Mouse (Mus musculus) testis, postnatal 14 days (tissue): ENCODE results near the gene Mrpl24.

Experiments used
- DNase-seq: peaks from one replicate; pipeline ENCODE4 v3.0.0; 2021; ENCODE audit warnings: low spot score

Mrpl24 gene

DNA sequence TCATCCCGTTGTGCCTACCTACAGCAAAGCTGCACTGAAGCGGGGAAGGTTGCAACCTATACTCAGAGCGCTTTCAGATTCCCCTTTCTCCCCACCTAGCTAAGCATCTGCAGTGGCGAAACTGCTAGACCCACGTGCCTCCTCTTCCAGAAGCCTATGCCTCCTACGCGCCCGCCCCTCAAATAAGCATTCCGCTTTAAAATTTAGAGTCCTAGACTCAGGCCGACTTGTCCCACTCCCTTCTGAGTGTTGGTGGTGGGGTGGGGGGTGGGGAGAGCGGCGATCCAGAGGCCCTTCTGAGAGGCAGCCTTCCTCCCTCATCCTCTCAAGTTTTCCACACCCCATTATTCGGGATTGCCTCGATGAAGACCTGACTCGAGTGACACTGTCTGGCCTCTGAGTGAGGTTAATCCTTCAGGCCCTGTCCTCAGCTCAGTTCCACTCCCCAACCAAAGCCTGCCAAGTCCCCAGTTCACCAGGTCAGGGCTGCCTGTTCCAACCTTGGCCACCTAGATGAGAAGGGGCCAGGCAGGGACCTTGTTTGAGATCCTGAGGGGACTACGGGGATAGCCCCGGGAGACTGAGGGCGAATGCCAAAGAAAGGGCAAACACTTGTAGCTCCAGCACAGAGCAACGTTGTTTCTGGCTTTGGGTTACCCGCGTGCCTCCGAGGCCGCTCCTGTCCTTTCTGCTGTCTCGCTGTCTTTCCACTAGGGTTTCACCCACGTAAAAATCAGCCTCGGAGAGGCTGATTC lies 27.9 kb downstream of the Mrpl24 start:
- DNase-seq = no peak

DNA sequence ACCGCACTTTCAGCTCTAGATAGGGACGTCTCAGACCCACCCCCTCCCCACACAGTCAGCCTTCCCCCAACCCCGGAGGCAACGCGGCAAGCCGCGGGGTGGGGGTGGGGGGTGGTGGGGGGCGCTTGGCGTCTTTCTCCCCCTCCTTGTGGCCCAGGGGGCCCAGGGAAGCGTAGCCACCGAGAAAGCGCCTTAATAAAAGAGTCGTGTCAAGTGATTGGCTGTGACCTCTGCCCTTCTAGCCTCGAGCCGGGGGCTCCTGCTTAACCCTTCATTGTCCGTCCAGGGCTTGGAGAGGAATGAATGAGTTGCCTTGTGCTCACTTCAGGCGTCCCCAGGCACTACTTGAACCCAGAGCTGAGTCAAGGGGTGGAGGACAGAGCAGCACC lies 28.5 kb downstream of the Mrpl24 start:
- DNase-seq = no peak

DNA sequence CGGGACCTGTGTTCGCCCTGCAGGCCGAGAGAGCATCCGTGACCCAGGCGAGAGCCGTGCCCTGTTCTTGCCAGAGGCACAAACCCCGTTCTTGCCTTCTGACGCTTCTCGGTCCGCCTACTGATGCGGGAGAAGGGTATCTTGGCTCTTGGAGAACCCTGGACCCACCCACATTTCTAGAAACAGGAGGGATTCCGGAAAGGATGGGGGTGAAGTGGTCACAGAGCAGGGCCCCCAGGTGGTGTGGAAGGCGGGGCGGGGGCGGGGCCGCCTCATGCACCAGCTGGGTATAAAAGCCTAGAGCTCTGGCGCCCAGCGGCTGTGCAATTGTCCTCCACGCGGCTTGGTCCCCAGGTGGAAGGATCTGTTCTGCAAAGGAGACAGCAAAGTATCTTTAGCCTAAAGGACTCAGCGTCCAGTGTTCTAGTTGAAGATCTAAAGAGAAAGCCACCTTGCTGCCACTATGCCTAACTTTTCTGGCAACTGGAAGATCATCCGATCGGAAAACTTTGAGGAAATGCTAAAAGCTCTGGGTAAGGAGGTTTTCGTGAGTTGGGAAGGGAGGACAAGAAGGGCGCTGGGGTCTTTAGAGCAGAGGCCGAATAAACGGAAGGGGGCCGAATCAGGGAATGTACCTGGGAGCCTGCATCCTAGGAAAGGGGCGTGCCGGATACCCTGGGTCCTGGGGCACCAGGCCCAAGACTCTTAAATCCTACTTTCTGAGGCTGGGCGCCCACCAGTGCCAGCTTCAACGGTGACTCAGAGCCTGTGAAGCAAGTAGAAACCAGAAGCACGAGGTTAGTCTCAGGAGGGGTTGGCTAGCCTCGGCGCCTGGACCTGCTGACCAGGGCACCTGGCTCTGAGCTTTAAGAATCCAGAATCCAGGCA lies 29.3 kb downstream of the Mrpl24 start, which contains the start of gene Crabp2:
Gene Crabp2 (plus strand): TSS at position 289 of the 888 bp plus-strand sequence.
- DNase-seq = no peak

DNA sequence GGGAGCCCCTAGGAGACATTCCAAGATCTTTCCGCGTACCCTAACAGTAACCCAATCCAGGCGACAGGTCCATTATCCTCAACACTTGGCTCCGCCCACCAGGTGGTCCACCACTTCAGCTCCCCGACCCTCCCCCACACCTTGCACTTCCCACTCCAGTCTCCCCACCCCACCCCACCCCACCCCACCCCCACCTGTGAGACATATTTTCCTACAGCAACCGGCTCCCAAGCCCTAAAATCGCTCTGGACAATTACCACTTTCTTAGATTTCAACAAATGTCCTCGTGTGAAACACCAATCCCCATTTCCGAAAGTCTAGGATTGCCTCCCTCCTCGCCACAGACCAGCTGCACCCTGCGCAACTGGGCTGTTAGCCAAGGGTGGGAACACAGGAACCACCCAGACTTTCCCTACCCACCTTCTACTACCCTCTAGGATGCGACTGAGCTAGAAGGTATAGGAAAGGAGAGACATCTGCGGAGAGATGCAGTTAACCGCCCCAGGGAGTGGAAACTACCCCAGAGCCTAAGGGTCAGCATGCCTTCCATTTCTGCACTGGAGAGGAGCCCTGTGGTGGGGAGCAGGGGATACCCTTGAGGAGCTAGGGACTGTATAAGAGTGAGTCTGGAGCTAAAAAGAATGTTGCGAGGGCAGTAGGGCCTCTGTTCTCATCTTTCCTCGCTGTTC lies 30.1 kb downstream of the Mrpl24 start:
- DNase-seq = no peak

DNA sequence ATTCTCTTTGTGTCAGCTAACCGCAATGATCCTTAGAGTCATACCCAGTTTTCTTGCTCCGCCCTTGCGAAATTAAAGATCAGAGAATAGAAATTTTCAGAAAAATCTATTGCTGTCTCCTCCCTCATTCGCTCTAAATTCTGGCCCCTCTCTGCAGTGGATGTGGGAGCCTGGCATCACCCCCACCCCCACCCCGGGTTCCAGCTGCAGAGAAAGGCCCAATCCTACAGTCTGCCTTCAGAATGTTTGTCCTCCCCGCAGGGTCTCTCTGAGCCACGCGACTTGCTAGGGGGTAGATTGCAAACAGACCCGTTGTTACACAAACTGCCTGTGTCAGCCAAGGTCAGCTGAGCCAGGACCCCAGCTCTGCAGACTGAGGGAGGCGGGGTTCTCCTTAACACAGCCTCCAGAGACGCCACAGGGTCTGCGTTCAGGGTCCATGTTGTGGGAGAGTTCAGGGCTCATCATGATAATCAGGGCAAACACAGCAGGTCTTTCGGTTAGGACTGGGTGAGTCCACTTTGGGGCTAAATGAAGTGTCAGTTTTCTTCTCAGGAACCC lies 30.7 kb downstream of the Mrpl24 start:
- no peak for DNase-seq

DNA sequence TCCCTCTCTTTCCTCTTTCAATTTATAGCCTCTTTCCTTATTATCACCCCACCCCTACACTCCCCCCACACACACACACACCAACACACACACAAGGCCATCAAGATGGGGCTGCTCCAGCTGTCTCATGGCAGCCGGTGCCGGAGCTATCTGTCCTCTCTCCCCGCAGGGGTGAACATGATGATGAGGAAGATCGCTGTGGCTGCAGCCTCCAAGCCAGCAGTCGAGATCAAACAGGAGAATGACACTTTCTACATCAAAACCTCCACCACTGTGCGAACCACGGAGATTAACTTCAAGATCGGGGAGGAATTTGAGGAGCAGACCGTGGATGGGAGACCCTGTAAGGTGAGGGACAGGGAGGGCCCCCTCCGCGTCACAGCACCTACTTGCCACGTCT lies 32.6 kb downstream of the Mrpl24 start:
- no peak for DNase-seq

DNA sequence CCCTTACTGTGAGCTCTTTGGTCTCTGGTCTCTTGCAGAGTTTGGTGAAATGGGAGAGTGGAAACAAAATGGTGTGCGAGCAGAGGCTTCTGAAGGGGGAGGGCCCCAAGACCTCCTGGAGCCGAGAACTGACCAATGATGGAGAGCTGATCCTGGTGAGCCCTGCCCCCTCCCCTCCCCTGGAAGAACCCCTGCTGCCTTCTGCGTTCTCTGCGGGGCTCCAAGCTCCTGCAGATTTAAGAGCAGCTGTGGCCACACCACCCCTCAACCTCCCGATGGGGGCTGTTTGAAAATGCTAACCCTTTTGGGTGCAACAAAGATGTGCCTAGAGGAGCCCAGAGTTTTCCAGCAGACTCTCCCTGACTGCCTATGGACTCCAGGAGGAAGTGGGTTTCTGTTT lies 33.1 kb downstream of the Mrpl24 start:
- DNase-seq = no peak

DNA sequence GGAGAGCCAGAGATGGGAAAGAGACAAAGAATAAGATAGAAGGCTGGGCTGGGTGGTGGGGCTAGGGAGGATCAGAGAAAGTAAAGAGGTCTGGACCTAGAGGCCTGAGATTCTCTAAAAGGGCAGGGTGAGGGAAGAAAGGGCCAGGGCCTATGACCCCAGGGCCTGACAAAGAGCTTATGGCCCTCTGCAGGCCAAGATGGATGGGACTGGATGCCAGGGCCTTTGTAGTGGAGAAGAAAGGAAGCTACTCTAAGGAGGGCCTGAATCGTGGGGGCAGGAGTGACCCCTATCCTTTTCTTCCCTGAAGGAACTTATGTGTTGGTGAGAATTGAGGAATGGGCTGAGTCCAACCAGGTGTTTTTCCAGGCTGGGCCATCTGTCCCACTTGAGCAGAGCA lies 38.8 kb downstream of the Mrpl24 start:
- DNase-seq = no peak

DNA sequence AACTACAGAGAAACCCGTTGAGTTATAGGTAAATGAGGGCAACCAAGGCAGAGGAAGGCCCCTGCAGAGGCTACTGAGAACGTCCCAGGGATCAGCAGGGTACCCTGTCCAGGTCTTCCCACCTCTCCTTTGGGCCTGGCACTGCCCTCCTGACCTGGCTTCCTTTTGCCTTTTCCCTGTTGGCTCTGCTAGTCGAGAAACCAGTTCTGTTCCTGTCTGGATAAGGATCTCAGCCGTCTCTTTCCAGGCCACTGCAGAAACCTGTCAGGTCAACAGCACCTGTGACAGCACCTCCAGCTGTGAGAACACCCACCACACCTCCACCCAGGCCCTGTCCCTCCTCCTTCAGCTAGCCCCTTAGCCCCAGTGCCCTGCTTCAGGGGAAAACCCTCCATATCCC lies 39.2 kb downstream of the Mrpl24 start:
- DNase-seq = no peak

DNA sequence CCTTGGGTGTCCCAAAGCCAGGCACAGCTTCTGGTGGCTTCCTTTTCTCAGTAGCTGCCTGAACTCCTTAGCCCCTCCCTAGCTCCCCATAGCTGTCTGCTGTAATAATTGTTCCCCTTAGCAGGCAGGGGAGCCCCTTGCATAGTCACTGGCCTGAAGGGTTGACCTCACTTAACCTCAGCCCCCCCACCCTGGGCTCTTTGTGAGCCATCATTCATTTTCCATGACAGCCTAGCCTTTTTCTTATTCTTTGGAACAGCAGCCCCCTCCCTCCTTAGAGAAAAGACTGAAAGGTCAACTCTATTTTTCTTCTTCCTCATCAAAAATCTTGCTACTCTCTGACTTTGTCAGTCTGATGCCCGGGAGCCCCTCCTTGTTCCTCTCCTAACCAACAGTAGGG lies 39.7 kb downstream of the Mrpl24 start:
- no peak for DNase-seq

DNA sequence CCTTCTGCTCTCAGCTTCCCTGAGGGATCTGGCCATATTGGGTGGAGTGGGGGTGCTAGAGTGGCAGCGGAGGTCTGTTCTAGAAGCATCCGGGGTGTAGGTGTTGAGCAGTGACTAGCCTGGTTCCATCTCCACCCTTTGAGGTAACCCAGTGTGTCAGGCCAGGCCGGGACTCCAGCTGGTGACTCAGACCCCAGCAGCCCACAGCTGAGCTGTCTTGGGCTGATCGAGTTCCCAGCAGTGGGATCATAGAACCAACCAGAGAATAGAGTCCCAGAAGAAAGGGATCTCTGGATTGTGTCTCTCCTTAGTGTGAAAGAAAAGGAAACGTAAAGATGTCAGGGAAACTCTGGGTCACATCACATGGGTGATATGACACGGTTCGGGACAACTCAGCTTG lies 40.1 kb downstream of the Mrpl24 start:
- DNase-seq = no peak

DNA sequence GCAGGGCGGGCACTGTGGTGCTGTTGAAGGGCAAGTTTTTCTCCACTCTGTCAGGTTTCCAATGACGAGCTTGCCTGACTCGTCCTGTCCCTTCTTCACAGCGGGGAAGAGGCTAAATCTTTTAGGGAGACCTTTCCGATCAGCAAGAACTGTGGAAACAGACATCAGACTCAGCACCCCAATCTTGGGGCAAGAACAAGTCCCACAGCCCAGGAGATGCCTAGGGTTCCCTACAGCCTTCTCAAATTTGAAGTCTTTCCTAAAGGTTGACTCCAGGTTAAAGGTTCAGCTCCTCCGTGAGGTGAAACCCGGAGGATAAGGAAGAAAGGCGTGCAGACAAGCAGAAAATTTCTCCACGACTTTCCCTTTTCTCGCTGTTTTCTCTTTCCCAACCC lies 40.9 kb downstream of the Mrpl24 start:
- no peak for DNase-seq

DNA sequence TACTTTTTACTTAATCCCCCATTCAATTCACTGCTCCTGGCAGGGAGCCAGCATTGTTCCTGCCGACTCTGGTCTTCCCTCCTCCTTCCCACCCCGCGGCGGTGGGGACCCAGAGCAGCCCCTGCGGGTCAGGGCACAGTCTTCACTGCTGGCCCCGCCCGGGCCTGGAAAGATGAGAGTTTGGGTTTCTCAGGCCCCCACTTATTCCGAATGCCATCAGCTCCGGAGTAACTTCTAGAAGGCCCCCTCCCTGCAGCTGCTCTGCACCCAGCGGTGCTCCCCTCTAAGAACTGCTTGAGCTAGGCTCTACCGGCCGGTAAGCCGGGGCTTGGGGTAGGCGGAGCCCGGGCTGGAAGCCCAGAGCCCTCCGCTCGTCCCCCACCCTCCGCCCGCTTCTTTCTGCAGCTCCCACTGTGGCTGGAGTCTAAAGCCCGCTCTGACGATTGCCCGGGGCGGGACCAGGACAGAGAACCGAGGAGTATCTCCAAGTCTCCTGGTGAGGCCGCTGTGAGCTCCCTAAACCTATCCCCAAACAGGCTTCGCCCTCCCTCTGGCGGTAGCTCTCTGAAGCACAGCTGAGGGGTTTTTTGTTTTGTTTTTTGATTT lies 41.4 kb downstream of the Mrpl24 start:
- peak; percentile 85 for DNase-seq

DNA sequence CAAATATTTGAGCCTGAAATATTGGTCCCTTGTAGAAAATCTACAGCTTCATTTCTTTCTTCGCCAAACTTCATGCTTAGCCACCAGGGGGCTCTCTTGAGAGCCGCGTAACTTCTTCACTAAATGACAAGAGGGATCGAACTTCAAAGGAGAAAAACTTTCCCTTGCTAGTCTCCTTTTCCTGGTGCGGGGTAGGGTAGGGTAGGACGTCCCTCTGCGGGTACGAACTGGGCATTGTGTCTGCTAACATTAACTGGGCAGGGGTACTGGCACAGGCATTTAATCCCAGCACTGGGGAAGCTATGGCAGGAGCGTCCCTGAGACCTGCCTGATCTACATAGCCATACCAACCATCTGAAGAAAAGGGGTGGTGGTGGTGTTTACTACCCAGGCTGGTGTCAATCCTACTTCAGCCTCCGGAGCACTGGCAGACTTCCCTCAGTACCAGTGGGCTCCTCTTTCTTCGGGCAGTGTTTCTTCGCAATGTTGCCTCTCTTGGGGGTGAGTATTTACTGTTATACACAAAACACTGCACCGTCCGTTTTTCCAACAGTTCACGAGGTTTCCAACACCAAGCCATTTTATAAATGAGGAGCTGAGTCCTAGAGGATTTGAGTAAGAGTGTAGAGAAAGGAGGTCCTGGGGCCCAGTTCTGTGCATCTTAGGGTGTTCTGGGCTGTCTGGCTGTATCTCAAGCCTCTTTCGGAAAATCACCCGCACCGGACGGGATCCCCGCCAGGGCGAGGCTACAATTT lies 51.1 kb downstream of the Mrpl24 start:
- no peak for DNase-seq

DNA sequence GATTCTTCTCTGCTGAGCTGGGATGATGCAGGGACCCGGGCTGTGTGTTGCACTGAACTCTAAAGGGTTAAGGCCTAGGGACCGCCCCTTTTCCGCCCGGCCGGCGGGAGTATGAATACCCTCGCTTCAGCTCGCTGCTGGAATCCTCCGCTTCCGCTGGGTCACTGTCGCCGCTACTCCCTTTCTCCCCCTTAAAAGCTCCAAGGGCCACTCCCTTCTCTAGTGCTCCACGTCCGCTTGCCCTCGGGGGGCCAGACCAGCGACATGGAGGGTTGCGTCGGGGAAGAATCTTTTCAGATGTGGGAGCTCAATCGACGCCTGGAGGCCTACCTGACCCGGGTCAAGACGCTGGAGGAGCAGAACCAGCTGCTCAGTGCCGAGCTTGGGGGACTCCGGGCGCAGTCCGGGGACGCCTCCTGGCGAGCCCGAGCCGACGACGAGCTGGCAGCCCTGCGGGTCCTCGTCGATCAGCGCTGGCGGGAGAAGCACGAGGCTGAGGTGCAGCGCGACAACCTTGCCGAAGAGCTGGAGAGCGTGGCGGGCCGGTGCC lies 51.7 kb downstream of the Mrpl24 start, which contains the start of gene Nes:
Gene Nes (plus strand): TSS at position 140 of the 550 bp plus-strand sequence.
- peak; percentile 64 for DNase-seq

DNA sequence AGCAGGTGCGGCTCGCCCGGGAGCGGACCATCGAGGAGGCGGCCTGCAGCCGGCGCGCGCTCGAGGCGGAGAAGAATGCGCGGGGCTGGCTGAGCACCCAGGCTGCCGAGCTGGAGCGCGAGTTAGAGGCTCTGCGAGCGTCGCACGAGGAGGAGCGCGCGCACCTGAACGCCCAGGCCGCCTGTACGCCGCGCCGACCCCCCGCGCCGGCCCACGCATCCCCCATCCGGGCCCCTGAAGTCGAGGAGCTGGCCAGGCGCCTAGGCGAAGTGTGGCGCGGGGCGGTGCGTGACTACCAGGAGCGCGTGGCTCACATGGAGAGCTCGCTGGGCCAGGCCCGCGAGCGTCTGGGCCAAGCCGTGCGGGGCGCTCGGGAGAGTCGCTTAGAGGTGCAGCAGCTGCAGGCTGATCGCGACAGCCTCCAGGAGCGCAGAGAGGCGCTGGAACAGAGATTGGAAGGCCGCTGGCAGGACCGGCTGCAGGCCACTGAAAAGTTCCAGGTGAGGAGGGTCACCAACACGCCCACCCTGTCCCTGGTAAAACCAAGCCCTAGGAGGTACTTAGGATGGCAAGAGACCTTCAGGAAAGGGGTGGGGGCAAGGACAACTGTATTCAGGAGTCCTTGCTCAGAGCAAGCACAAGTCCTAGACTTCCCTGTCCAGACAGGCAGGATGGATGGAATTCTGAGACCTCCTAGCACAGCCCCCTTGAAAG lies 52.3 kb downstream of the Mrpl24 start:
- peak; percentile 53 for DNase-seq

DNA sequence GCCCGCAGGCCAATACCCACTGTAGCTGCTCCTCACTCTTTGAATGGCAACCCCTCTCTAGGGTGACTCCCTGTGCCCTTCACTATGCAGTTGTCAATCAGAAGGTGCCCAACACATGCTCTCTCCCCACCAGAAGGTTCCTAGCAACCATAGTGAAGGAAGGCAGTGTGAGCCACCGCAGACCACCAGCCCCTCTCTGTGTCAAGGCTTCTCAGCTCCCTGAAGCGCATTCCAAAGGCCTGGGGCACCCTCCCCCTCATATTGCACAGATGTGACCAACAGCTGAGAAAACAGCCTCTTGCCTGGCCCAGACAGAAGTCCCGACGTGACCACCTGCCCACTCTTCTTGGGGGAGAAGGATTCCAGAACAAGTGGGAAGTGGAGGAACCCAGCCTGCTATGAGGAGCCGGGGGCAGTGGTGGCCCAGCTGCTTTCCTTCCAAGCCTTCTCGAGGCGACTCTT lies 52.9 kb downstream of the Mrpl24 start:
- no peak for DNase-seq

DNA sequence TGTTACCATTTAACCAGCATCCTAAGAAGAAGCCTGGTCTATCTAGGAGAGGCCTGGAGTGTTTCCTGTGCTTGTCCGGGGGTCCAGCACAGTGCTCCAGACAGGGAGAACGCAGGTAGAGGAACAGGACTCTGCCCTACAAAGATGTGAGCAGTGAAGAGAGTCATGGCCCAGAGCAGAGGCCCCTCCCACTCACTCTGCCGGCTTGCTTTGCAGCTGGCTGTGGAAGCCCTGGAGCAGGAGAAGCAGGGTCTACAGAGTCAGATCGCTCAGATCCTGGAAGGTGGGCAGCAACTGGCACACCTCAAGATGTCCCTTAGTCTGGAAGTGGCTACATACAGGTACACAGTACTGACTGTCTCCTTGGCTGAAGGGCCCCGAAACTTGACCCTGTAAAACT lies 53.5 kb downstream of the Mrpl24 start:
- DNase-seq = no peak
